Mouse (Mus musculus): Measurements from ENCODE around the gene Zdhhc18. TPM values are rescaled to one million over a fixed set of nuclear protein-coding genes. Genes with fewer than 3 reads are reported as not detected.

The Zdhhc18 gene
- polyA plus RNA-seq, 2 experiments, result 4.0 to 38.0 TPM

- H3K4me2 ChIP-seq (replicated peaks; ENCODE audit: low read depth, low read length, severe bottlenecking), result no peak overlapping the region
- no peak overlapping the region for H3K27ac ChIP-seq (replicated peaks; ENCODE audit: low read depth, low read length)
- DNase-seq (ENCODE audit: low spot score) (no peak), ATAC-seq (ENCODE audit: low FRiP score, low read depth) (no peak)
- 90% methylated on average over 8 of the region's 8 CpGs for WGBS
- H3K9me3 ChIP-seq (ENCODE audit: control insufficient read depth, low read length), result no peaks in the 10 kb centered on the region
- no peaks in the 10 kb centered on the region for H3K27me3 ChIP-seq (ENCODE audit: control insufficient read depth, insufficient read depth, low read length)
- no peak for TF ChIP-seq POLR2A (IDR thresholded peaks at IDR 0.05; ENCODE audit: borderline replicate concordance, extremely low read depth, insufficient read depth, insufficient read length)
- no peak overlapping the region for H3K4me3 ChIP-seq (replicated peaks; ENCODE audit: low read length)
- peaks cover 13% of the 10 kb centered on the region for H3K4me1 ChIP-seq (ENCODE audit: control insufficient read depth, insufficient read depth, low read length)
- no peak overlapping the region for H3K9ac ChIP-seq (ENCODE audit: low read depth, low read length, severe bottlenecking)
- peaks cover 20% of the 10 kb centered on the region for H3K36me3 ChIP-seq (ENCODE audit: control insufficient read depth, insufficient read depth, low read length)
Observed at GRCm38 (mm10) chr4:133630326-133630920, 19.5 kb downstream of the Zdhhc18 start.

- H3K4me1 ChIP-seq (ENCODE audit: control insufficient read depth, insufficient read depth, low read length), result peaks cover 13% of the 10 kb centered on the region
- no peaks in the 10 kb centered on the region for H3K9me3 ChIP-seq (ENCODE audit: control insufficient read depth, low read length)
- H3K36me3 ChIP-seq (ENCODE audit: control insufficient read depth, insufficient read depth, low read length), result peaks cover 32% of the 10 kb centered on the region
- WGBS, result 82% methylated on average over 7 of the region's 7 CpGs
- no peak for DNase-seq (ENCODE audit: low spot score)
- H3K27ac ChIP-seq (replicated peaks; ENCODE audit: low read depth, low read length), result no peak overlapping the region
- ATAC-seq (ENCODE audit: low FRiP score, low read depth), result no peak
- H3K9ac ChIP-seq (ENCODE audit: low read depth, low read length, severe bottlenecking), result no peak overlapping the region
- no peak overlapping the region for H3K4me2 ChIP-seq (replicated peaks; ENCODE audit: low read depth, low read length, severe bottlenecking)
- H3K27me3 ChIP-seq (ENCODE audit: control insufficient read depth, insufficient read depth, low read length), result no peaks in the 10 kb centered on the region
- no peak overlapping the region for H3K4me3 ChIP-seq (replicated peaks; ENCODE audit: low read length)
- no peak for TF ChIP-seq POLR2A (IDR thresholded peaks at IDR 0.05; ENCODE audit: borderline replicate concordance, extremely low read depth, insufficient read depth, insufficient read length)
Observed at GRCm38 (mm10) chr4:133629191-133629590, 20.8 kb downstream of the Zdhhc18 start.

GRCm38 (mm10) chr4:133628517-133628916 is 21.4 kb downstream of the Zdhhc18 start:
- no peak overlapping the region for H3K4me3 ChIP-seq (replicated peaks; ENCODE audit: low read length)
- DNase-seq (ENCODE audit: low spot score) (no peak), ATAC-seq (ENCODE audit: low FRiP score, low read depth) (no peak)
- H3K36me3 ChIP-seq (ENCODE audit: control insufficient read depth, insufficient read depth, low read length), result peaks cover 39% of the 10 kb centered on the region
- H3K4me2 ChIP-seq (replicated peaks; ENCODE audit: low read depth, low read length, severe bottlenecking), result no peak overlapping the region
- H3K27me3 ChIP-seq (ENCODE audit: control insufficient read depth, insufficient read depth, low read length), result no peaks in the 10 kb centered on the region
- H3K4me1 ChIP-seq (ENCODE audit: control insufficient read depth, insufficient read depth, low read length), result peaks cover 13% of the 10 kb centered on the region
- H3K9me3 ChIP-seq (ENCODE audit: control insufficient read depth, low read length), result no peaks in the 10 kb centered on the region
- H3K27ac ChIP-seq (replicated peaks; ENCODE audit: low read depth, low read length), result no peak overlapping the region
- 78% methylated on average over 2 of the region's 2 CpGs for WGBS
- no peak overlapping the region for H3K9ac ChIP-seq (ENCODE audit: low read depth, low read length, severe bottlenecking)
- no peak for TF ChIP-seq POLR2A (IDR thresholded peaks at IDR 0.05; ENCODE audit: borderline replicate concordance, extremely low read depth, insufficient read depth, insufficient read length)

- Histone ChIP-seq H3K36me3 (ENCODE audit: control insufficient read depth, insufficient read depth, low read length) (peaks cover 40% of the 10 kb centered on the region), H3K4me3 (replicated peaks; ENCODE audit: low read length) (no peak overlapping the region), H3K4me2 (replicated peaks; ENCODE audit: low read depth, low read length, severe bottlenecking) (no peak overlapping the region), H3K4me1 (ENCODE audit: control insufficient read depth, insufficient read depth, low read length) (peaks cover 8% of the 10 kb centered on the region), H3K27ac (replicated peaks; ENCODE audit: low read depth, low read length) (no peak overlapping the region), H3K9ac (ENCODE audit: low read depth, low read length, severe bottlenecking) (no peak overlapping the region), H3K27me3 (ENCODE audit: control insufficient read depth, insufficient read depth, low read length) (no peaks in the 10 kb centered on the region), H3K9me3 (ENCODE audit: control insufficient read depth, low read length) (no peaks in the 10 kb centered on the region)
- 94% methylated on average over 14 of the region's 14 CpGs for WGBS
- ATAC-seq (ENCODE audit: low FRiP score, low read depth) (no peak), DNase-seq (ENCODE audit: low spot score) (no peak)
- TF ChIP-seq POLR2A (IDR thresholded peaks at IDR 0.05; ENCODE audit: borderline replicate concordance, extremely low read depth, insufficient read depth, insufficient read length), result no peak
Observed at GRCm38 (mm10) chr4:133627039-133627438, 22.9 kb downstream of the Zdhhc18 start.

- no peak overlapping the region for H3K4me3 ChIP-seq (replicated peaks; ENCODE audit: low read length)
- no peak overlapping the region for H3K9ac ChIP-seq (ENCODE audit: low read depth, low read length, severe bottlenecking)
- no peak for ATAC-seq (ENCODE audit: low FRiP score, low read depth)
- peaks cover 4% of the 10 kb centered on the region for H3K4me1 ChIP-seq (ENCODE audit: control insufficient read depth, insufficient read depth, low read length)
- 93% methylated on average over 9 of the region's 9 CpGs for WGBS
- no peak for TF ChIP-seq POLR2A (IDR thresholded peaks at IDR 0.05; ENCODE audit: borderline replicate concordance, extremely low read depth, insufficient read depth, insufficient read length)
- no peaks in the 10 kb centered on the region for H3K9me3 ChIP-seq (ENCODE audit: control insufficient read depth, low read length)
- no peaks in the 10 kb centered on the region for H3K27me3 ChIP-seq (ENCODE audit: control insufficient read depth, insufficient read depth, low read length)
- no peak for DNase-seq (ENCODE audit: low spot score)
- no peak overlapping the region for H3K27ac ChIP-seq (replicated peaks; ENCODE audit: low read depth, low read length)
- no peak overlapping the region for H3K4me2 ChIP-seq (replicated peaks; ENCODE audit: low read depth, low read length, severe bottlenecking)
- H3K36me3 ChIP-seq (ENCODE audit: control insufficient read depth, insufficient read depth, low read length), result peaks cover 40% of the 10 kb centered on the region
Observed at GRCm38 (mm10) chr4:133626621-133627020, 23.3 kb downstream of the Zdhhc18 start.
